In the genomic region with DNA sequence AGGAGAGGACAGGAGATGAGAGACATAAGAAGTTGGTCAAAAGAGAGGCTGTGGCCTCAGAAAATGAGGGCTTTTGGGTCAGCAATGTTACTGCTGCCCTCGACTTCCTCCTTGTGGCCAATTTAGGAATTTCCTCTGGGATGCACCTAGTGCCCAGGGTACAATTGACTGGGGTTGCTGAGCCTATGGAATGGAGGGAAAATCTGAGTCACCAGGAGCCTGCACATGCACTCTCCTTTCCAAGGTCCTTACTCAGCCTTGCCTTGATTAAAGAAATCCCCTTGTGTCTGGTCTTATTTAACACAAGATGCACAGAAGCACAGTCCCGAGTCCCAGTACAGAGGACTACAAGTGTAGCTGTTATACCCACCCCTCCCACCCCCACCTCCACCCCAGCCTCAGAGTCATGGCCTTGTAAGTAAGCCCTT, we compare ENCODE assay signal across 8 mouse cellular contexts.
DNase-seq lines count a peak whose midpoint lies in the region; ATAC-seq and TF ChIP-seq lines count a peak whose summit lies in the region.

No protein-coding gene starts in this region.

- H3K27me3 ChIP-seq in midbrain, embryonic 11.5 days (ENCODE audit: control insufficient read depth, insufficient read depth, low read length), result no peaks in the 10 kb centered on the region

- peak overlapping the region; percentile 2 to 30; a peak in 1 of 4 replicates for H3K4me3 ChIP-seq in ES-E14 (ENCODE audit: insufficient read depth in 1 of 2, low read depth in 1 of 2, low read length in 2 of 2, poor library complexity in 1 of 2, severe bottlenecking in 1 of 2)
- no peak overlapping the region for H3K4me3 ChIP-seq in midbrain, embryonic 11.5 days (ENCODE audit: low read depth, low read length)

- no peaks in the 10 kb centered on the region for H3K9me3 ChIP-seq in ES-E14 (ENCODE audit: control insufficient read depth, insufficient read depth, low read depth, low read length)
- H3K9me3 ChIP-seq in midbrain, embryonic 11.5 days (ENCODE audit: control insufficient read depth, low read length), result no peaks in the 10 kb centered on the region

- peak overlapping the region; percentile 98; the same call in 1 of the 2 replicates for H3K27ac ChIP-seq in ES-E14 (ENCODE audit: insufficient read depth, low read depth, low read length, poor library complexity, severe bottlenecking)
- H3K27ac ChIP-seq in midbrain, embryonic 11.5 days (ENCODE audit: low read depth, low read length), result no peak overlapping the region

- ATAC-seq in cerebellum, adult (ENCODE audit: insufficient number of reproducible peaks, low FRiP score, low TSS enrichment), result peak; percentile 58; the same call in 1 of the 2 replicates
- ATAC-seq in midbrain, embryonic 11.5 days (ENCODE audit: low FRiP score), result peak; percentile 81

- 34% methylated on average over 2 of the region's 2 CpGs for WGBS in midbrain, embryonic 11.5 days

- DNase-seq in cerebellum, adult 9-11 months, result no peak
- DNase-seq in ES-E14 (ENCODE audit: low read depth, low spot score), result peak; percentile 83
- peak; percentile 76 for DNase-seq in embryo, embryonic 9.5 days (ENCODE audit: extremely low spot score)
- DNase-seq in heart, postnatal 10 days, result peak; percentile 55 to 68
- peak; percentile 61 to 71 for DNase-seq in kidney, postnatal 4 days
- DNase-seq in midbrain, embryonic 11.5 days (ENCODE audit: low spot score, missing footprints), result peak; percentile 95
- DNase-seq in testis, postnatal 14 days (ENCODE audit: low spot score), result peak; percentile 17

- H3K9ac ChIP-seq in ES-E14 (ENCODE audit: insufficient read depth, low read depth, low read length, poor library complexity, severe bottlenecking), result peak overlapping the region; percentile 54; the same call in 1 of the 2 replicates
- no peak overlapping the region for H3K9ac ChIP-seq in midbrain, embryonic 11.5 days (ENCODE audit: low read length)

- H3K4me2 ChIP-seq in midbrain, embryonic 11.5 days, result no peak overlapping the region

- intact Hi-C loops in heart, postnatal 10 days (cut with DNase I), result loop anchor here (2.0 to 5.0 kb wide), 2 partner anchors 147 to 1249 kb away; no protein-coding TSS in a partner anchor

- H3K4me1 ChIP-seq in ES-E14 (ENCODE audit: control insufficient read depth in 2 of 2, insufficient read depth in 2 of 2, low read length in 2 of 2, poor library complexity in 1 of 2), result peaks cover 18 to 25% of the 10 kb centered on the region in 2 experiments
- H3K4me1 ChIP-seq in midbrain, embryonic 11.5 days (ENCODE audit: control insufficient read depth, insufficient read depth, low read length), result no peaks in the 10 kb centered on the region

- in situ Hi-C loops in ES-E14 (cut with MboI; ENCODE audit: low sequenced_read_pairs in 2 of 2, unreplicated experiment in 2 of 2), result no loop called here

- H3K36me3 ChIP-seq in ES-E14 (ENCODE audit: control insufficient read depth, insufficient read depth, low read length, poor library complexity, severe bottlenecking), result peaks cover 11% of the 10 kb centered on the region; the same call in 1 of the 2 replicates
- H3K36me3 ChIP-seq in midbrain, embryonic 11.5 days (ENCODE audit: control insufficient read depth, insufficient read depth, low read length), result no peaks in the 10 kb centered on the region

TF ChIP-seq in ES-E14, 5 proteins besides CTCF, POLR2A, EP300 and RAD21:
- TF ChIP-seq ZC3H11A (IDR thresholded peaks at IDR 0.05; ENCODE audit: borderline replicate concordance, low read depth, low read length) (peak; percentile 76; the same call in 1 of the 2 replicates), HCFC1 (IDR thresholded peaks at IDR 0.05; ENCODE audit: borderline replicate concordance, insufficient read depth, low read length) (no peak), ZNF384 (IDR thresholded peaks at IDR 0.05; ENCODE audit: low read depth, low read length) (no peak), CHD2 (IDR thresholded peaks at IDR 0.05; ENCODE audit: low read depth, low read length) (no peak)
TF ChIP-seq in ES-E14: peak in this region for 1.
